Mouse (Mus musculus) hindbrain, embryonic 12.5 days (tissue): ENCODE measurements around the gene Ubqlnl. TPM values are rescaled to one million over a fixed set of nuclear protein-coding genes. Genes with fewer than 3 reads are reported as not detected.

ENCODE experiments used
- ATAC-seq: fragments of 200-750 bp; cut with Nextera tagmentation; 2 replicates; pipeline ENCODE4 v1.8.0; 2017; ENCODE audit warnings: moderate TSS enrichment; ENCODE audit not compliant: low FRiP score
- H3K27ac ChIP-seq: fragments of 300-500 bp; sonication (generic); 2 replicates; pipeline ENCODE4 v1.5.1; 2016; ENCODE audit warnings: mild to moderate bottlenecking
- H3K27me3 ChIP-seq: fragments of 300-500 bp; sonication (generic); 2 replicates; pipeline ENCODE4 v1.6.1; 2016; ENCODE audit warnings: mild to moderate bottlenecking
- H3K36me3 ChIP-seq: fragments of 300-500 bp; sonication (generic); 2 replicates; pipeline ENCODE4 v1.6.1; 2016; ENCODE audit warnings: mild to moderate bottlenecking
- H3K4me1 ChIP-seq: fragments of 300-500 bp; sonication (generic); 2 replicates; pipeline ENCODE4 v1.6.1; 2016
- H3K4me2 ChIP-seq: fragments of 300-500 bp; sonication (generic); replicated peaks from 2 replicates; pipeline ENCODE4 v1.6.1; 2016; ENCODE audit warnings: mild to moderate bottlenecking
- H3K4me3 ChIP-seq: fragments of 300-500 bp; sonication (generic); 2 replicates; pipeline ENCODE4 v1.5.1; 2016; ENCODE audit warnings: mild to moderate bottlenecking
- H3K9ac ChIP-seq: fragments of 300-500 bp; sonication (generic); 2 replicates; pipeline ENCODE4 v1.6.1; 2016; ENCODE audit warnings: mild to moderate bottlenecking, moderate library complexity
- H3K9me3 ChIP-seq: fragments of 300-500 bp; sonication (generic); replicated peaks from 2 replicates; pipeline ENCODE4 v1.6.1; 2016; ENCODE audit warnings: mild to moderate bottlenecking
- WGBS: fragments of 180-500 bp; shearing (Covaris S2); methylation state at CpG from one replicate; pipeline ENCODE4 v1.1.7; 2016; 5-methylcytosine and 5-hydroxymethylcytosine counted together
- polyA plus RNA-seq: library from polyadenylated mRNA; unstranded; fragments of >200 nt; fragmentation: Nextera tagmentation; extraction: Ambion mirVana; gene quantifications from 2 replicates; pipeline ENCODE4 v1.2.1, GENCODE M21; 2016

The Ubqlnl gene
- polyA plus RNA-seq: not detected in 2 replicates

DNA sequence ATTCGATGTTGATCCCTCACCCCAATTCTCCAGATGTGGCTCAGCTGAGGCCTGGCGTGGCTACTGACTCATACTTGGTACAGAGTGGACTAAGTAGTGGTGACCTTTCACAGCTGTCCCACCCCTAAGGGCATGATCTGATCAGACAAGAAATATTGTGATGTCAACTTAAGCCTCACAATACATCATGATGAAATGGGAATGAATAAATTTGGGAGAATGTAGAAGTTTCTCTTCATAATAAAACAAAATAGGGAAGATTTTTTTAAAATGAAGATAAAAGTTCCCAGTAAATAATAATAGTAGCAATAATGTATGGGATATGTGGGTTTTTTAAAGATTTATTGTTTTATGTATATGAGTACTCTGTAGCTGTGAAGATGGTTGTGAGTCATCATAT is at the start of gene Ubqlnl:
Gene Ubqlnl (minus strand): TSS at position 101 of the 400 bp plus-strand sequence.
- H3K9me3 ChIP-seq: no peaks in the 10 kb centered on the region
- H3K4me2 ChIP-seq: no peak within 1 kb of the TSS
- 80% methylated on average over 2 of the region's 2 CpGs for WGBS
- no peaks in the 10 kb centered on the region for H3K27me3 ChIP-seq
- no peaks in the 10 kb centered on the region for H3K36me3 ChIP-seq
- ATAC-seq: no peak
- H3K4me3 ChIP-seq: no peak within 1 kb of the TSS
- H3K27ac ChIP-seq: no peak within 1 kb of the TSS
- no peaks in the 10 kb centered on the region for H3K4me1 ChIP-seq
- no peak within 1 kb of the TSS for H3K9ac ChIP-seq

DNA sequence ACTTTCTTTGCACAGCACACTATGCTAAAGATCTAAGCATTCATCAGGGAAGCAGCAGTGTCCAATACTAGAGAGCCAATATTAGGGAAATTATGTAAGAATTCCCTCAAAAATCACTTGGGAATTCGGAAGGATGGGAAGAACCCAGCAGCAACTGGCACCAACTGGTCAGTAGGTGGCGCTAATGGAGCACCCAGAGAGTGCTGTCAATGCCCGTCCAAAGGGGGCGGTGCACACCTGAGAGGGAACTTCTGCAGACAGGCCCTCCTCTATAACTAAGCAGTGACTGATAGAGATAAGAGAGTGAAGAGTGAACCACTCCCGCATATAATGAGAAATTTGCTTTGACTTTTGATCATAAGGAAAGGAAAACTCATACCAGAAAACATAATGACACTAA is 49.5 kb upstream of the Ubqlnl start:
- no peaks in the 10 kb centered on the region for H3K4me1 ChIP-seq
- H3K4me2 ChIP-seq: no peak overlapping the region
- no peak overlapping the region for H3K4me3 ChIP-seq
- H3K9ac ChIP-seq: no peak overlapping the region
- no peak for ATAC-seq
- no peaks in the 10 kb centered on the region for H3K27me3 ChIP-seq
- no peaks in the 10 kb centered on the region for H3K9me3 ChIP-seq
- no peaks in the 10 kb centered on the region for H3K36me3 ChIP-seq
- no peak overlapping the region for H3K27ac ChIP-seq
- WGBS: 8% methylated on average over 5 of the region's 5 CpGs

DNA sequence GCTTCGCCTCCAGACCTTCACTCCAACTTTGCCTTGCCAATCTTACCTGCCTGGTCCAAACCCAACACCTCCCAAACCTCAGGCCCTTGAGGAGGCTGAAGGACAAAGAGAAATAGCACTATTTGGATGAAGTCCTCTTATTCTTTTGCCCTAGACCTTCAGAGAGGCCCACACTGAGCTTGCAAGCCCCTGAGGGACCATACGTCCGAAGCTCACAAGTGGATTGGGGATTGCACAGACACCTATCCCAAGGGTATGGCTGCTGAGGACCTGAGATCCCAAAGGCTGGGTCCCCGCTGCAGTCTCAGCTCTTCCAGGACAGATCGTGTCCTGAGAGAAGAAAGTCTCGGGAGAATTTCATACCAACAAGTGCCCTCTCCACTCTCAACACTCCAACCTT is 45.5 kb upstream of the Ubqlnl start, which contains the start of gene Olfr649:
Gene Olfr649 (minus strand): TSS at position 101 of the 400 bp plus-strand sequence.
- no peak for ATAC-seq
- Histone ChIP-seq H3K27me3 (no peaks in the 10 kb centered on the region), H3K9ac (no peak within 1 kb of the TSS), H3K36me3 (no peaks in the 10 kb centered on the region), H3K27ac (no peak within 1 kb of the TSS), H3K4me2 (no peak within 1 kb of the TSS), H3K4me1 (no peaks in the 10 kb centered on the region), H3K4me3 (no peak within 1 kb of the TSS), H3K9me3 (no peaks in the 10 kb centered on the region)
- 87% methylated on average over 6 of the region's 6 CpGs for WGBS

DNA sequence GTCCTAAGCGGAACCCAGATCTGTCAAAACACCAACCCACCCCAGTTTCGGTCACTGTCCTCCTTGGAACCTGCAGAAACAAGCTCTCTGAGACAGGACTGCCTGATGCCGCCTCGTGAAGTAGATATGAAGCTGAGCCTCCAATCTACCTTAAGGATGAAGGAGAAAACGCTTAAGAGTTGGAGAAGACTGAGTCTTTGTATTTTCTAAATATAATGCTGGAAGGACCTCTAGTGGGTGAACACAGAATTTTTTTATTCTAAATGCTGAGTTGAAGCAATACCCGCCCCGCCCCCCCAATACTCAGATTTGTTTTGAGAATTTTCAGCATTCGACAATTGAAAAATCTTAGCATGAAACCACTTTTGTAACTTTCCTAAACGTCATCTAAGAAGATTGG is 40.9 kb upstream of the Ubqlnl start:
- WGBS: 63% methylated on average over 9 of the region's 9 CpGs
- Histone ChIP-seq H3K9me3 (no peaks in the 10 kb centered on the region), H3K4me3 (no peak overlapping the region), H3K36me3 (no peaks in the 10 kb centered on the region), H3K4me2 (no peak overlapping the region), H3K27ac (no peak overlapping the region), H3K27me3 (no peaks in the 10 kb centered on the region), H3K9ac (no peak overlapping the region), H3K4me1 (no peaks in the 10 kb centered on the region)
- ATAC-seq: no peak

DNA sequence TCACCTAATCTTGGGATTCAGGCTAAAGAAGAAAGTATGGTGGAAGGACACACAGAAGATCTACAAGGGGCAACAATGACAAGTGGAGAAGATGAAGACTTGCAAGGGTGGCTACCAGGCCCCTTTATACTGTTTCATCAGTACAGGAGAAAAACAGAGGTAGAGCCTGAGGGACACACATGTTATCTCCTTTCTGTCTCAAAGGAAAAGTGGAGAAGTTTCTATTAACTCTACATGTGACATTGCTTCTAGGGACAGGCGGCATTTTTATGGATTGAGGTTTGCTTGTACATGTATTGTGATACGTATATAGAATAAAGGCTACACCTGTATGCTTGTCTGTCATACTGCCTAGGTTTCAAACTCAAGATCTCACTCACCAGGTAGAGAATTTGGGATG is 32.9 kb upstream of the Ubqlnl start, which contains the start of gene Olfr648:
Gene Olfr648 (minus strand): TSS at position 101 of the 400 bp plus-strand sequence.
- no peaks in the 10 kb centered on the region for H3K27me3 ChIP-seq
- no peak within 1 kb of the TSS for H3K4me2 ChIP-seq
- H3K9me3 ChIP-seq: no peaks in the 10 kb centered on the region
- no peak for ATAC-seq
- no peak within 1 kb of the TSS for H3K9ac ChIP-seq
- no peak within 1 kb of the TSS for H3K4me3 ChIP-seq
- H3K36me3 ChIP-seq: no peaks in the 10 kb centered on the region
- WGBS: 88% methylated on average over 2 of the region's 2 CpGs
- H3K27ac ChIP-seq: no peak within 1 kb of the TSS
- H3K4me1 ChIP-seq: no peaks in the 10 kb centered on the region

GRCm38 (mm10) chr7:104179074-104179473 is 28.7 kb upstream of the Ubqlnl start:
- ATAC-seq: no peak
- Histone ChIP-seq H3K9me3 (no peaks in the 10 kb centered on the region), H3K4me1 (no peaks in the 10 kb centered on the region), H3K36me3 (no peaks in the 10 kb centered on the region), H3K4me3 (no peak overlapping the region), H3K27me3 (no peaks in the 10 kb centered on the region), H3K4me2 (no peak overlapping the region), H3K9ac (no peak overlapping the region), H3K27ac (no peak overlapping the region)
- 80% methylated on average over 1 of the region's 1 CpGs for WGBS

DNA sequence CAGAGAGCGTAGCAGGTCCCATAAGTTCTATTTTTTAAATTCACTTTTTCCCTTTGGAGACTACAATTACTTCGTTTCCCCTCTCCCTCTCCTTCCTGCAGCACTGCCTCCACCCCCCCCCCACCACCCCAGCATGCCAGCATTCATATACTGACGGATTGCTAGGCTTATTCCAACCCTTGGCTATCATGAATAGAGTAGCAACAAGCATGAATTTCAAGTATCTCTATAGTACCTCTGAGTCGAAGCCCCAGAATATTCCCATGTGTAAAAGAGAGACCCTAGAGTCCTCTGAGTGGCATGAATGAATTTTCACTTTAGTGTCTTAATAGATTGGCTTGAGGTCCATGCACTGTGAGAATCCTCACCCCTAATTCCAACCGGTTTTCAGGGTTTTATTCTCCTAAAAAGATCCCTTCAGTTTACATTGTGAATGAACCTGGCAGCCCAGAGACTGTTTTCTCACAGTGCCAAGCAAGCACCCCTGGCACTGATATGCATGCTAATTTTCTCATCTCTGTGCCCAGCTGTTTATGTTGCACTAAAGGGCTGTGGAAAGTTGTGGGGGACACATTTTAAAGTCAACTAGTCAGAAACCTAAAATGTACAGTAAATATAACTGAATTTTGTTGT is 28.2 kb upstream of the Ubqlnl start:
- 73% methylated on average over 5 of the region's 5 CpGs for WGBS

DNA sequence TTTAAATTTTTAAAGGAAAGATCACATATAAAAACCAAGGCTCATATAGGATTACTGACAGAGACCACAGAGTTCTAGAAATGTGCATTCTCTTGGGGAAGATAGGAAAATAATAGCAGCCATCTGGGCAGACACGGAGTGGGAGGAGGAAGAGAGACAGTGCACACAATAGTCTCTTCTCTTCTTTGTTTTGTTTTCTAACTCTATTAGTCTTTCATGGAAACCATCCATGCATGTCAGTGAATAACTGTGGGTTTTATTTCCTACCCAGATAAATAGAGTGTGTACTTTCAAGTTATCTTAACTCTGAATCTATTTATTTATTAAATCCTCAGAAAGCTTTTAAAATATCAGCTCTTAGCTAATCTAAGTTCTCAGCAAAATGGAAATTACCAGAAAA is 24.7 kb upstream of the Ubqlnl start:
- no peaks in the 10 kb centered on the region for H3K36me3 ChIP-seq
- H3K27ac ChIP-seq: no peak overlapping the region
- WGBS: 12% methylated on average over 1 of the region's 1 CpGs
- no peaks in the 10 kb centered on the region for H3K27me3 ChIP-seq
- H3K4me1 ChIP-seq: no peaks in the 10 kb centered on the region
- H3K4me2 ChIP-seq: no peak overlapping the region
- no peak for ATAC-seq
- H3K9me3 ChIP-seq: no peaks in the 10 kb centered on the region
- H3K9ac ChIP-seq: no peak overlapping the region
- H3K4me3 ChIP-seq: no peak overlapping the region

More for the DNA sequence above, 28.2 kb upstream of the Ubqlnl start:
- Histone ChIP-seq H3K27ac (no peak overlapping the region), H3K4me2 (no peak overlapping the region), H3K36me3 (no peaks in the 10 kb centered on the region), H3K27me3 (no peaks in the 10 kb centered on the region), H3K9ac (no peak overlapping the region), H3K4me3 (no peak overlapping the region), H3K9me3 (no peaks in the 10 kb centered on the region), H3K4me1 (no peaks in the 10 kb centered on the region)
- ATAC-seq: no peak

DNA sequence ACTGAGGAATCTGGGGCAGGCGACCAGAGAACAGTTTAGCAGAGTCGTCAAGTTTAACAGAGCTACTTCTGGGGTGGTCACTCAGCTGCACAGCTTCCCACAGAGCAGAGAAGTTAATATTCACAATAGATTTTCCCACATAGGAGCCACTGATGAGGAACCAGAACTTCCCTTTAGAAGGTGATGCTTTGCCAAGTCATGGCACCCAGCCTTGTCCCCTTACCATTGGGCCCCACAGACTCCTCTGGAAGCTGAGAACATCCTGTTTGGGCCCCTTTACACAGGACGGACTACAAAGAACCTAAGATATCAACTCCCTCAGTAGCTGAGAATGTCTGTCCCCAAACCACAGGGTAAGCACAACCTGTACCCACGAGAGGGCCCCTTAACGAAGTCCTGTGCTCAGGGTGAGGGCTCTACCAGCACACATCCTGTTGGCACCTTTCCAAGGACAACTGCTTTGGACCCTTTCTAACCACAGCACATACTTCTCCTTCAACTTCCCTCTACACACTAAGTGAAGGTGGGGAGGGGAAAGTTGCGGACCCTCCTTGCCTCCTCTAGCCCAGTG is 19.4 kb upstream of the Ubqlnl start:
- H3K9ac ChIP-seq: no peak overlapping the region
- H3K4me3 ChIP-seq: no peak overlapping the region
- H3K27me3 ChIP-seq: no peaks in the 10 kb centered on the region
- no peak for ATAC-seq
- H3K27ac ChIP-seq: no peak overlapping the region
- no peaks in the 10 kb centered on the region for H3K36me3 ChIP-seq
- H3K4me2 ChIP-seq: no peak overlapping the region
- no peaks in the 10 kb centered on the region for H3K4me1 ChIP-seq
- 76% methylated on average over 6 of the region's 6 CpGs for WGBS
- H3K9me3 ChIP-seq: no peaks in the 10 kb centered on the region

DNA sequence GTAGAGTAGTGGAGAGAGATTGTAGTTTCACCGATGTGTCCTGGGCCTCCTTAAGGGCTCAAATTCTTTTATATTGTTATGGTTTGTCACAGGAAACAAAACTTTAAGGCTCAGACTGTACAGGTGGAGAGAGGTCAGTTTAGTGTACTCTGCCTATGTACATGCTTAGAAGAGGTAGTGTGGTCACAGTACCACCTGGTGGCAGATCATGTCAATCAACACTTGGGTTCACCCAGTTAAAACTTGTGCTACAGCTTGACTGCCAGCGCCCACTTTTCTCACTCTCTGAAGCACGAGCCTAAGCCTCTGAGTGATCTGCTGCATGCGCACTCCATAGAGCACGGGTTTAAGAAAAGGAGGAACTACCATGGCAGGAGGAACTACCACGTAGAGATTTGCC is 16.7 kb upstream of the Ubqlnl start:
- no peak for ATAC-seq
- no peak overlapping the region for H3K27ac ChIP-seq
- no peak overlapping the region for H3K4me3 ChIP-seq
- H3K9ac ChIP-seq: no peak overlapping the region
- no peaks in the 10 kb centered on the region for H3K36me3 ChIP-seq
- H3K4me1 ChIP-seq: no peaks in the 10 kb centered on the region
- H3K9me3 ChIP-seq: no peaks in the 10 kb centered on the region
- H3K4me2 ChIP-seq: no peak overlapping the region
- no peaks in the 10 kb centered on the region for H3K27me3 ChIP-seq
- 85% methylated on average over 6 of the region's 6 CpGs for WGBS

DNA sequence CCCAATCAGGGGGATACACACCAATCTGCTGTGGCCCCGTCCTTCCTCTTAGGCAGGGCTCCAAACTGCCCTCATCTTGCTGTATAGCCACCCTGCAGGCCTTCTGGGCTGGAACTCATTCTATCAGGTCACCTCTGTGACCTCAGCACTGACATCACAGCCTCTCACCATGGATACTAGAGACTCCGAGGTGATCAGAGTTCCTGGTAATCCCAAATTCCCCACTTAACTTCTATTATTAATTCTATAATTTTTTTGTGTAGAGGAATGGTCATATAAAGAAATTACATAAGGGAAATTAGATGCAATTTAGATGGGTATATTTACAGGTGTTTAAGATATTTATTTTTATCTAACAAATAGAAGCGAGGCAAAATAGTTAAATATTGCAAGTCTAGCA is 7.2 kb downstream of the Ubqlnl start, which contains the start of gene Ubqln3:
Gene Ubqln3 (minus strand): TSS at position 101 of the 400 bp plus-strand sequence.
- Histone ChIP-seq H3K27ac (no peak within 1 kb of the TSS), H3K9ac (no peak within 1 kb of the TSS)

GRCm38 (mm10) chr7:104137305-104137704 is 13.1 kb downstream of the Ubqlnl start, which contains the start of gene Olfr643:
Gene Olfr643 (minus strand): TSS chr7:104137405.
- Histone ChIP-seq H3K9ac (no peak within 1 kb of the TSS), H3K4me2 (no peak within 1 kb of the TSS), H3K4me1 (no peaks in the 10 kb centered on the region), H3K27me3 (no peaks in the 10 kb centered on the region), H3K9me3 (no peaks in the 10 kb centered on the region), H3K4me3 (no peak within 1 kb of the TSS), H3K27ac (no peak within 1 kb of the TSS), H3K36me3 (no peaks in the 10 kb centered on the region)
- 91% methylated on average over 5 of the region's 5 CpGs for WGBS
- ATAC-seq: no peak

More for the DNA sequence above, 7.2 kb downstream of the Ubqlnl start, which contains the start of gene Ubqln3:
- Histone ChIP-seq H3K4me2 (no peak within 1 kb of the TSS), H3K36me3 (no peaks in the 10 kb centered on the region), H3K4me3 (no peak within 1 kb of the TSS), H3K4me1 (no peaks in the 10 kb centered on the region), H3K9me3 (no peaks in the 10 kb centered on the region), H3K27me3 (no peaks in the 10 kb centered on the region)
- no peak for ATAC-seq
- 80% methylated on average over 3 of the region's 3 CpGs for WGBS

DNA sequence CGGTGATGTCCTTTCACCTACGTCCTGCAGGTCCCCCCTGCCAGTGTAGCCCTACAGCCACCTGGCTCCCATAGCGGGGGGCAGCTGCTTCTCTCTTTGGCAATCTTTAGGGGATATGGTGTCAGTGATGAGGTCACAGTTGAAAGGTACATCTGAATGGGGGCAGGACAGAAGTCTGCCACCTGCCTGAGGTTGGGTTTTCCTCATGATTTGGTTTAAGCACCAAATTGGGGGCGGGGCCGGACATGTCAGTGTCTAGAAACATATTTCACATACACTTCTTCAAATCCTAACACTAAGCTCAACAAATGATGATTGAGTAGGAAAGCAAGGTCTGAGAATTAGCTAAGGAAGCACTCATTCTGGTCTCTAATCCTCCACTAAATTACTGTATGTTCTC is 20.6 kb downstream of the Ubqlnl start, which contains the start of gene Ubqln5:
Gene Ubqln5 (minus strand): TSS at position 101 of the 400 bp plus-strand sequence.
- H3K9me3 ChIP-seq: no peaks in the 10 kb centered on the region
- no peak for ATAC-seq
- no peak within 1 kb of the TSS for H3K27ac ChIP-seq
- 93% methylated on average over 5 of the region's 5 CpGs for WGBS
- H3K27me3 ChIP-seq: no peaks in the 10 kb centered on the region
- no peak within 1 kb of the TSS for H3K4me2 ChIP-seq
- H3K36me3 ChIP-seq: no peaks in the 10 kb centered on the region
- H3K9ac ChIP-seq: no peak within 1 kb of the TSS
- no peak within 1 kb of the TSS for H3K4me3 ChIP-seq
- H3K4me1 ChIP-seq: no peaks in the 10 kb centered on the region
